Mouse (Mus musculus) left cerebral cortex, postnatal 14 days (tissue): Measurements from ENCODE around the gene Taf1c. TPM values are rescaled to one million over a fixed set of nuclear protein-coding genes. Genes with fewer than 3 reads are reported as not detected.

Experiments used
- total RNA-seq, 2 experiments: library from RNA; stranded (reverse); gene quantifications; 2 replicates each; pipeline ENCODE4 v1.2.3; 2021

Taf1c gene
- total RNA-seq, 2 experiments from 2014 or later: 10.5 to 12.1 TPM

Other genes with a start within 250 kb of the Taf1c start
- gene Mlycd, start 210.3 kb downstream of the Taf1c start, total RNA-seq: 10 to 100 TPM; 25.7 to 28.0 TPM
- gene Osgin1, start 171.1 kb downstream of the Taf1c start, total RNA-seq: under 1 TPM; 0.40 to 0.53 TPM
- 10 to 100 TPM; 42.8 to 60.9 TPM for gene Necab2, start 158.5 kb downstream of the Taf1c start, total RNA-seq
- under 1 TPM; 0.17 to 0.22 TPM for gene Slc38a8, start 103.5 kb downstream of the Taf1c start, total RNA-seq
- gene Mbtps1, start 46.5 kb downstream of the Taf1c start, total RNA-seq: 10 to 100 TPM; 59.3 to 59.5 TPM
- gene Hsdl1, start 30.0 kb downstream of the Taf1c start, total RNA-seq: 10 to 100 TPM; 42.3 to 47.2 TPM
- under 1 TPM; 0.11 to 0.20 TPM for gene Dnaaf1, start 30.0 kb downstream of the Taf1c start, total RNA-seq
- gene Adad2, start 7.5 kb upstream of the Taf1c start, total RNA-seq: under 1 TPM in 1 of 2 experiments, not detected in 1; 0.29 TPM
- 1 to 10 TPM; 2.2 to 2.4 TPM for gene Kcng4, start 30.5 kb upstream of the Taf1c start, total RNA-seq
- 1 to 10 TPM; 8.8 to 9.3 TPM for gene Wfdc1, start 61.1 kb upstream of the Taf1c start, total RNA-seq
- gene Atp2c2, start 94.8 kb upstream of the Taf1c start, total RNA-seq: 1 to 10 TPM; 1.8 to 1.9 TPM
- 10 to 100 TPM; 17.3 to 19.0 TPM for gene Tldc1, start 173.2 kb upstream of the Taf1c start, total RNA-seq
- gene Cotl1, start 235.3 kb upstream of the Taf1c start, total RNA-seq: 10 to 100 TPM; 65.0 to 67.4 TPM